Mouse (Mus musculus) brain, embryonic 14.5 days (tissue): ENCODE data around the gene Fbxo36. TPM values are rescaled to one million over a fixed set of nuclear protein-coding genes. Genes with fewer than 3 reads are reported as not detected.

ENCODE experiments used
- DNase-seq: peaks from one replicate; pipeline ENCODE4 v3.0.0-alpha.2; 2011; ENCODE audit warnings: low read depth
- CTCF ChIP-seq: fragments of 200-500 bp; IDR thresholded peaks from 2 replicates; pipeline ENCODE4 v1.5.1; 2012; ENCODE audit warnings: inconsistent platforms, mild to moderate bottlenecking, moderate library complexity, borderline replicate concordance; ENCODE audit not compliant: insufficient read depth, insufficient read length; ENCODE audit errors: extremely low read depth
- POLR2A ChIP-seq: fragments of 200-500 bp; IDR thresholded peaks from 2 replicates; pipeline ENCODE4 v1.6.1; 2012; ENCODE audit warnings: mild to moderate bottlenecking, inconsistent platforms, borderline replicate concordance; ENCODE audit not compliant: poor library complexity, insufficient read depth, insufficient read length, severe bottlenecking; ENCODE audit errors: extremely low read depth
- polyA plus RNA-seq: library from polyadenylated mRNA; depleted of rRNA; stranded (reverse); fragments of >200 nt; gene quantifications from 2 replicates; pipeline ENCODE4 v1.2.3, GENCODE M21; 2012

Fbxo36 gene
- polyA plus RNA-seq, 1 experiment: 4.9 TPM

- no peak for DNase-seq
- TF ChIP-seq POLR2A: no peak
- TF ChIP-seq CTCF: no peak
Observed at GRCm38 (mm10) chr1:84861255-84861630, 21.6 kb downstream of the Fbxo36 start.

- no peak for DNase-seq
- TF ChIP-seq CTCF (no peak), POLR2A (no peak)
Observed at GRCm38 (mm10) chr1:84864645-84865044, 25.0 kb downstream of the Fbxo36 start.

- DNase-seq: no peak
- TF ChIP-seq POLR2A: no peak
- TF ChIP-seq CTCF: no peak
Observed at GRCm38 (mm10) chr1:84866231-84866630, 26.6 kb downstream of the Fbxo36 start.

DNA sequence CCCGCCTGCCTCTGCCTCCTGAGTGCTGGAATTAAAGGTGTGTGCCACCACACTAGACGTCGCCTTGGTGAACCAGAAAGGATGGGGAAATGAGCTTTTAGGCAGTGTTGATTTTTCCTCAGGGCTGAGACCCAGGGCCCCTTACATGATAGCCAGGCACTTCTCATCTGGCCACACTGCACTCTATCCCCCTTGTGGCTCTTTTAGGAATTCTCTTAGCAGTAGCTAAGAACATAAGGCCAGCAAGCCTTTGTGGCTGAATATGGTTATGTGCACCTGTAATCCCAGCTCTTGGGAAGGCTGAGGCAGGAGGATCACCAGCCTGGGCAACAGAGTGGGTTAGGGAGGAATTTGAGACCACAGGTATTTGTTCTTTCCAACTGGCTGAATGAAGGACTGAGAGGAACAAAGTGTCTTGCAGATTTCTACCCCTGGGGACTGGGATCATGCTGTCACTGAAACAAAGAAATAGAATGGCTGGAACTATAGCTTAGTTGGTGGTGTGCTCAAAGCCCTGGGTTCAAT is 27.1 kb downstream of the Fbxo36 start:
- DNase-seq: no peak
- TF ChIP-seq CTCF (no peak), POLR2A (no peak)

GRCm38 (mm10) chr1:84868311-84868710 is 28.7 kb downstream of the Fbxo36 start:
- DNase-seq: no peak
- TF ChIP-seq POLR2A: no peak
- TF ChIP-seq CTCF: no peak

- no peak for DNase-seq
- no peak for TF ChIP-seq CTCF
- TF ChIP-seq POLR2A: no peak
Observed at GRCm38 (mm10) chr1:84868841-84869240, 29.2 kb downstream of the Fbxo36 start.

GRCm38 (mm10) chr1:84869498-84869897 is 29.9 kb downstream of the Fbxo36 start:
- DNase-seq: no peak
- no peak for TF ChIP-seq POLR2A

GRCm38 (mm10) chr1:84871131-84871530 is 31.5 kb downstream of the Fbxo36 start:
- DNase-seq: no peak
- TF ChIP-seq CTCF (no peak), POLR2A (no peak)

DNA sequence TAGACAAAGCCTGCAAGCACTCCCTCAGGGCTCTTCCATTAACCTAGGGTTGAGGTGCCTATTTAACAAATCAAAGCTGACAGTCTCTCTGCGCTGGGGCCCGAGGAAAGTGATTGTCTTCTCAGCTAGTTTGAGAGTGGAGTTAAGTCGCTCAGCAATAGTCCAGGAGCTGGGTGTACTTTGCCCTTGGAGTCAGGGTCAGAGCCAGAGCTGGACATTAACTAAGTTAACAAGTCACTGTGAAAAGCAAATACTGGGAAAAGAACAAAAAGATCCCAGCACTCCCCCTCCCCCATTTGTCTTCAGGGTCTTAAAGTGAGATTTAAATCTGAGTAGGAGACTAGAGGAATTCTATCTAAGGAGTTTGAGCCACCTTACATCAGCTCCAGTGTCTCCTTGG is 32.5 kb downstream of the Fbxo36 start:
- DNase-seq: no peak
- TF ChIP-seq POLR2A: no peak
- no peak for TF ChIP-seq CTCF

DNA sequence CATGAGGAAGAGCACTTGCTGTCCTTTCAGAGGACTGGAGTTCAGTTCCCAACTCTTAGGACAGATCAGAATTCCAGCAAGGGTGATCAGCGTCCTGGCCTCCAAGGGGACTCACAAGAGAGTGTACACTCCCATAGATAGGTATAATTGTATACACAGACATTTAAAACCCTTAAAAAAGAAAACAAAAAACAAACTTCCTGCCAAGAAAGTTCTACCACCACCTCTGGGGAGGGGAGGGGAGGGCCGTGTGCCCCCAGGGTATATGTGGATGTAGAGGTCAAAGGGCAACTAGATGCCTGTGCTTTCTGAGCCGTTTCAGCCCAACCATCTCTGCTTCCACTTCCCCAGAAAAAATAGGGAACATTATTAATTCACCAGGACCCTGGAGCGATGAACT is 33.3 kb downstream of the Fbxo36 start:
- TF ChIP-seq POLR2A (no peak), CTCF (no peak)
- no peak for DNase-seq

GRCm38 (mm10) chr1:84877590-84877989 is 37.9 kb downstream of the Fbxo36 start:
- no peak for TF ChIP-seq POLR2A
- DNase-seq: no peak

DNA sequence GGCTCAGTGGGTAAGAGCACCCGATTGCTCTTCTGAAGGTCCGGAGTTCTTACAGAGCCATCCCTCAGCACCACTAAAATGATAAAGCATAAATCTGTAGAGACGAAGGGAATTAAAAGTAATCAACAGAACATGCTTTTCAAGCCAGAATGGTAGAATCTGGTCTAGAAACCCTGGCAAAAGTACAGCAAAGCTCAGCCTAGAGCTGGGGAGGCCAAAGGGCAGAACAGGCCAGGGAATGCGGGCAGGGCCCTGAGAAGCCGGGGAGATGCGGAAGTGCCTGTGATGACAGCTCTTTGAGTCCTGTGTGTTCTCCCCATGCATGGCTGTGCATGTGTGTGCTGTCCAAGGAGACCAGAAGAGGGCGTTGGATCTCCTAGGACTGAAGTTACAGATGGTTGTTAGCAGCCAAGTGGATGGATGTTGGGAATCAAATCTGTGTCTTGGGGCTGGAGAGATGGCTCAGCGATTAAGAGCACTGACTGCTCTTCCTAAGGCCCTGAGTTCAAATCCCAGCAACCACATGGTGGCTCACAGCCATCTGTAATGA is 40.0 kb downstream of the Fbxo36 start:
- no peak for DNase-seq
- TF ChIP-seq POLR2A (no peak), CTCF (no peak)
